Mouse (Mus musculus): Measurements from ENCODE around the gene Vps37c. TPM values are rescaled to one million over a fixed set of nuclear protein-coding genes. Genes with fewer than 3 reads are reported as not detected.

Vps37c gene
- polyA plus RNA-seq, 1 experiment: not detected

GRCm38 (mm10) chr19:10729889-10730288 lies 41.4 kb downstream of the Vps37c start:
- Histone ChIP-seq H3K4me3 (ENCODE audit: insufficient read depth, low read depth, low read length) (no peak overlapping the region), H3K4me1 (ENCODE audit: control insufficient read depth, insufficient read depth, low read length) (no peaks in the 10 kb centered on the region), H3K27ac (ENCODE audit: insufficient read depth, low read depth, low read length) (no peak overlapping the region)
- 93% methylated on average over 10 of the region's 10 CpGs for WGBS
- TF ChIP-seq POLR2A (IDR thresholded peaks at IDR 0.05; ENCODE audit: insufficient read depth, low read depth, low read length): no peak
- no peak for TF ChIP-seq CTCF (IDR thresholded peaks at IDR 0.05; ENCODE audit: insufficient read depth, low read depth, low read length)

GRCm38 (mm10) chr19:10730469-10730868 lies 41.9 kb downstream of the Vps37c start:
- Histone ChIP-seq H3K4me3 (ENCODE audit: insufficient read depth, low read depth, low read length) (no peak overlapping the region), H3K27ac (ENCODE audit: insufficient read depth, low read depth, low read length) (no peak overlapping the region), H3K4me1 (ENCODE audit: control insufficient read depth, insufficient read depth, low read length) (no peaks in the 10 kb centered on the region)
- 55% methylated on average over 5 of the region's 5 CpGs for WGBS
- TF ChIP-seq CTCF (IDR thresholded peaks at IDR 0.05; ENCODE audit: insufficient read depth, low read depth, low read length) (no peak), POLR2A (IDR thresholded peaks at IDR 0.05; ENCODE audit: insufficient read depth, low read depth, low read length) (no peak)

GRCm38 (mm10) chr19:10731975-10732374 lies 43.4 kb downstream of the Vps37c start:
- H3K4me3 ChIP-seq (ENCODE audit: insufficient read depth, low read depth, low read length): no peak overlapping the region
- TF ChIP-seq CTCF (IDR thresholded peaks at IDR 0.05; ENCODE audit: insufficient read depth, low read depth, low read length) (no peak), POLR2A (IDR thresholded peaks at IDR 0.05; ENCODE audit: insufficient read depth, low read depth, low read length) (no peak)
- H3K27ac ChIP-seq (ENCODE audit: insufficient read depth, low read depth, low read length): no peak overlapping the region
- WGBS: 92% methylated on average over 7 of the region's 7 CpGs
- H3K4me1 ChIP-seq (ENCODE audit: control insufficient read depth, insufficient read depth, low read length): no peaks in the 10 kb centered on the region

- WGBS: 97% methylated on average over 7 of the region's 7 CpGs
- TF ChIP-seq POLR2A (IDR thresholded peaks at IDR 0.05; ENCODE audit: insufficient read depth, low read depth, low read length): no peak
- TF ChIP-seq CTCF (IDR thresholded peaks at IDR 0.05; ENCODE audit: insufficient read depth, low read depth, low read length): no peak
- no peak overlapping the region for H3K4me3 ChIP-seq (ENCODE audit: insufficient read depth, low read depth, low read length)
- no peak overlapping the region for H3K27ac ChIP-seq (ENCODE audit: insufficient read depth, low read depth, low read length)
- H3K4me1 ChIP-seq (ENCODE audit: control insufficient read depth, insufficient read depth, low read length): no peaks in the 10 kb centered on the region
Measured at GRCm38 (mm10) chr19:10732741-10733140, 44.2 kb downstream of the Vps37c start.

- TF ChIP-seq POLR2A (IDR thresholded peaks at IDR 0.05; ENCODE audit: insufficient read depth, low read depth, low read length) (no peak), CTCF (IDR thresholded peaks at IDR 0.05; ENCODE audit: insufficient read depth, low read depth, low read length) (no peak)
- 83% methylated on average over 10 of the region's 10 CpGs for WGBS
- Histone ChIP-seq H3K4me1 (ENCODE audit: control insufficient read depth, insufficient read depth, low read length) (no peaks in the 10 kb centered on the region), H3K4me3 (ENCODE audit: insufficient read depth, low read depth, low read length) (no peak overlapping the region), H3K27ac (ENCODE audit: insufficient read depth, low read depth, low read length) (no peak overlapping the region)
Measured at GRCm38 (mm10) chr19:10733501-10734127, 45.1 kb downstream of the Vps37c start.

- no peaks in the 10 kb centered on the region for H3K4me1 ChIP-seq (ENCODE audit: control insufficient read depth, insufficient read depth, low read length)
- H3K27ac ChIP-seq (ENCODE audit: insufficient read depth, low read depth, low read length): no peak overlapping the region
- 87% methylated on average over 7 of the region's 7 CpGs for WGBS
- H3K4me3 ChIP-seq (ENCODE audit: insufficient read depth, low read depth, low read length): no peak overlapping the region
- TF ChIP-seq CTCF (IDR thresholded peaks at IDR 0.05; ENCODE audit: insufficient read depth, low read depth, low read length) (no peak), POLR2A (IDR thresholded peaks at IDR 0.05; ENCODE audit: insufficient read depth, low read depth, low read length) (no peak)
Measured at GRCm38 (mm10) chr19:10734554-10734953, 46.0 kb downstream of the Vps37c start.

- no peak for TF ChIP-seq CTCF (IDR thresholded peaks at IDR 0.05; ENCODE audit: insufficient read depth, low read depth, low read length)
- no peak for TF ChIP-seq POLR2A (IDR thresholded peaks at IDR 0.05; ENCODE audit: insufficient read depth, low read depth, low read length)
- H3K4me1 ChIP-seq (ENCODE audit: control insufficient read depth, insufficient read depth, low read length): no peaks in the 10 kb centered on the region
- H3K4me3 ChIP-seq (ENCODE audit: insufficient read depth, low read depth, low read length): no peak overlapping the region
- 95% methylated on average over 3 of the region's 3 CpGs for WGBS
- no peak overlapping the region for H3K27ac ChIP-seq (ENCODE audit: insufficient read depth, low read depth, low read length)
Measured at GRCm38 (mm10) chr19:10735061-10735460, 46.5 kb downstream of the Vps37c start.

- 95% methylated on average over 7 of the region's 7 CpGs for WGBS
- H3K4me1 ChIP-seq (ENCODE audit: control insufficient read depth, insufficient read depth, low read length): no peaks in the 10 kb centered on the region
- no peak overlapping the region for H3K27ac ChIP-seq (ENCODE audit: insufficient read depth, low read depth, low read length)
- TF ChIP-seq POLR2A (IDR thresholded peaks at IDR 0.05; ENCODE audit: insufficient read depth, low read depth, low read length): no peak
- TF ChIP-seq CTCF (IDR thresholded peaks at IDR 0.05; ENCODE audit: insufficient read depth, low read depth, low read length): no peak
- H3K4me3 ChIP-seq (ENCODE audit: insufficient read depth, low read depth, low read length): no peak overlapping the region
Measured at GRCm38 (mm10) chr19:10735861-10736260, 47.3 kb downstream of the Vps37c start.

- H3K27ac ChIP-seq (ENCODE audit: insufficient read depth, low read depth, low read length): no peak overlapping the region
- H3K4me3 ChIP-seq (ENCODE audit: insufficient read depth, low read depth, low read length): no peak overlapping the region; the same call in 1 of the 2 replicates
- no peak for TF ChIP-seq POLR2A (IDR thresholded peaks at IDR 0.05; ENCODE audit: insufficient read depth, low read depth, low read length)
- no peaks in the 10 kb centered on the region for H3K4me1 ChIP-seq (ENCODE audit: control insufficient read depth, insufficient read depth, low read length)
- 97% methylated on average over 6 of the region's 6 CpGs for WGBS
Measured at GRCm38 (mm10) chr19:10738038-10738437, 49.5 kb downstream of the Vps37c start.

GRCm38 (mm10) chr19:10738811-10739210 lies 50.3 kb downstream of the Vps37c start, which contains the start of gene Cd5:
Cd5 (minus strand) TSS chr19:10739002.
- H3K27ac ChIP-seq (ENCODE audit: insufficient read depth, low read depth, low read length): no peak within 1 kb of the TSS
- WGBS: 75% methylated on average over 4 of the region's 4 CpGs
- H3K4me3 ChIP-seq (ENCODE audit: insufficient read depth, low read depth, low read length): no peak within 1 kb of the TSS; the same call in 1 of the 2 replicates
- TF ChIP-seq POLR2A (IDR thresholded peaks at IDR 0.05; ENCODE audit: insufficient read depth, low read depth, low read length) (no peak), CTCF (IDR thresholded peaks at IDR 0.05; ENCODE audit: insufficient read depth, low read depth, low read length) (no peak)
- no peaks in the 10 kb centered on the region for H3K4me1 ChIP-seq (ENCODE audit: control insufficient read depth, insufficient read depth, low read length)

Measured in olfactory bulb, adult 2 months (tissue).